Mouse (Mus musculus) testis, adult 2 months (tissue): ENCODE data around the gene Cacna1c.

Source experiments
- CTCF ChIP-seq: fragments of 200-500 bp; IDR thresholded peaks from 2 replicates; pipeline ENCODE4 v1.5.1; 2012; ENCODE audit warnings: low read depth, mild to moderate bottlenecking, inconsistent platforms, low read length, moderate library complexity; ENCODE audit not compliant: control insufficient read depth, insufficient read depth, insufficient replicate concordance
- POLR2A ChIP-seq: fragments of 200-500 bp; IDR thresholded peaks from 2 replicates; pipeline ENCODE4 v1.6.1; 2012; ENCODE audit warnings: low read depth, mild to moderate bottlenecking, inconsistent platforms, low read length, moderate library complexity; ENCODE audit not compliant: control insufficient read depth

- no peak for TF ChIP-seq CTCF
- TF ChIP-seq POLR2A: no peak
These were observed 368.7 kb downstream of the Cacna1c start for GRCm38 (mm10) chr6:118827560-118827959.
